Mouse (Mus musculus) midbrain, postnatal 0 days (tissue): ENCODE data around the gene Synrg. TPM values are rescaled to one million over a fixed set of nuclear protein-coding genes. Genes with fewer than 3 reads are reported as not detected.

ENCODE experiments used
- ATAC-seq: fragments of 200-750 bp; cut with Nextera tagmentation; 2 replicates; pipeline ENCODE4 v1.8.0; 2017; ENCODE audit warnings: moderate number of reproducible peaks, mild to moderate bottlenecking, moderate TSS enrichment, moderate library complexity; ENCODE audit not compliant: low FRiP score
- DNase-seq: peaks from one replicate; pipeline ENCODE4 v3.0.0-alpha.2; 2015; ENCODE audit warnings: low spot score
- H3K27ac ChIP-seq: fragments of 300-500 bp; sonication (generic); 2 replicates; pipeline ENCODE4 v1.5.1; 2014; ENCODE audit warnings: low read depth, mild to moderate bottlenecking, low read length, mixed read lengths
- H3K27me3 ChIP-seq: fragments of 300-500 bp; sonication (generic); 2 replicates; pipeline ENCODE4 v1.6.1; 2014; ENCODE audit warnings: low read length, control low read depth, mixed read lengths; ENCODE audit not compliant: insufficient read depth
- H3K36me3 ChIP-seq: fragments of 300-500 bp; sonication (generic); 2 replicates; pipeline ENCODE4 v1.6.1; 2014; ENCODE audit warnings: low read length, control low read depth, mixed read lengths; ENCODE audit not compliant: insufficient read depth
- H3K4me1 ChIP-seq: fragments of 300-500 bp; sonication (generic); 2 replicates; pipeline ENCODE4 v1.6.1; 2014; ENCODE audit warnings: mild to moderate bottlenecking, control low read depth, antibody characterized with exemption, low read length, mixed read lengths; ENCODE audit not compliant: insufficient read depth
- H3K4me2 ChIP-seq: fragments of 300-500 bp; sonication (generic); 2 replicates; pipeline ENCODE4 v1.6.1; 2014; ENCODE audit warnings: low read depth, mild to moderate bottlenecking, low read length, mixed read lengths; ENCODE audit not compliant: poor library complexity, severe bottlenecking
- H3K4me3 ChIP-seq: fragments of 300-500 bp; sonication (generic); 2 replicates; pipeline ENCODE4 v1.5.1; 2014; ENCODE audit warnings: low read depth, mild to moderate bottlenecking, low read length, moderate library complexity
- H3K9ac ChIP-seq: fragments of 300-500 bp; sonication (generic); replicated peaks from 2 replicates; pipeline ENCODE4 v1.6.1; 2014; ENCODE audit warnings: mild to moderate bottlenecking, low read length, moderate library complexity, mixed read lengths; ENCODE audit not compliant: poor library complexity, severe bottlenecking
- H3K9me3 ChIP-seq: fragments of 300-500 bp; sonication (generic); 2 replicates; pipeline ENCODE4 v1.6.1; 2016; ENCODE audit warnings: low read length, control low read depth
- CTCF ChIP-seq: IDR thresholded peaks from 2 replicates; pipeline ENCODE4 v1.5.1; 2016; ENCODE audit warnings: antibody characterized with exemption, mild to moderate bottlenecking
- WGBS: fragments of 180-500 bp; shearing (Covaris S2); extraction: QIAGEN DNeasy Blood & Tissue Kit; methylation state at CpG from one replicate; pipeline ENCODE4 v1.1.7; 2014; 5-methylcytosine and 5-hydroxymethylcytosine counted together
- polyA plus RNA-seq: library from polyadenylated mRNA; unstranded; fragments of >200 nt; fragmentation: Nextera tagmentation; extraction: Ambion mirVana; gene quantifications from 2 replicates; pipeline ENCODE4 v1.2.1, GENCODE M21; 2015
- total RNA-seq: library from RNA; depleted of rRNA; stranded (reverse); fragments of >200 nt; gene quantifications from 2 replicates; pipeline ENCODE4 v1.2.3, GENCODE M21; 2014

Synrg gene
- total and polyA plus RNA-seq, 2 experiments from 2014 or later, result 17.1 to 43.1 TPM

DNA sequence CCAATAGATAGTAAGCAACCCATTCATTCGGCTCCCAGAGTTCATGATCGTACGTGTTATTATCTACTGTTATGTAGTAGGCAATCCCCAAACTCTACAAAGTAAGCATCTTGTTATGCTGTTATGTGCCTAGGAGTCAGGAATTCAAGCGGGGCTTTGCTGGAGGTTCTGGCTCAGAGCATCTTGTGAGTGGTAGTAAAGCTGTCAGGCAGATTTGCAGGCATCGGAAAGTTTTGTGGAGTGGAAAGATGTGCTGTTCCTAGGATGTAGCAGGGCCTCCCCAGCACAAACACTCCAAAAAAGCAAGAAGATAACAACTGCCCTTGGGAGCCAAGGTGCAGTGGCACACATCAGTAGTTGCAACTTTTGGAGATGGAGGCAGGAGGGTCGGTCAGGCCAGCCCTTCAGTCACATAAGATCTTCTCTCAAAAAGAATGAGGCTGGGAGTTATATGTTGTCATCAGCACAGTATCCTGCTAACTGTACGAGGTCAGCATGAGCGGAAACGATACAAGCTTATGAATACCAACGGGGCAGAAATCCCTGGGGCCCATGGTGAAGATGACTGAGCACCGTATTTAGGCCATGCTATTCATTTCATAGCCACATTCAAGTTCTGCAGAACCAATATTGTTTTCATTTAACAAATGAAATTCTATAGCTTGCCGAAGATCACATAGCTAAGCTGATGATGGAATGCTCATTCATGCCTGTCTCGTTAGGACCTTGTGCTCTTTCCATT is 12.2 kb downstream of the Synrg start:
- ATAC-seq (no peak), DNase-seq (no peak)
- Histone ChIP-seq H3K36me3 (peaks cover 58% of the 10 kb centered on the region), H3K27ac (no peak overlapping the region), H3K9me3 (no peaks in the 10 kb centered on the region), H3K27me3 (no peaks in the 10 kb centered on the region), H3K9ac (no peak overlapping the region), H3K4me2 (no peak overlapping the region), H3K4me3 (no peak overlapping the region), H3K4me1 (no peaks in the 10 kb centered on the region)
- 92% methylated on average over 13 of the region's 13 CpGs for WGBS
- TF ChIP-seq CTCF, result no peak

GRCm38 (mm10) chr11:83977810-83978209 is 13.6 kb downstream of the Synrg start:
- Histone ChIP-seq H3K27ac (no peak overlapping the region), H3K4me2 (no peak overlapping the region), H3K9me3 (no peaks in the 10 kb centered on the region), H3K27me3 (no peaks in the 10 kb centered on the region), H3K36me3 (peaks cover 59% of the 10 kb centered on the region), H3K9ac (no peak overlapping the region), H3K4me3 (no peak overlapping the region), H3K4me1 (no peaks in the 10 kb centered on the region)
- ATAC-seq (no peak), DNase-seq (no peak)
- 90% methylated on average over 2 of the region's 2 CpGs for WGBS
- no peak for TF ChIP-seq CTCF

GRCm38 (mm10) chr11:83979992-83980391 is 15.8 kb downstream of the Synrg start:
- Histone ChIP-seq H3K27ac (no peak overlapping the region), H3K9me3 (no peaks in the 10 kb centered on the region), H3K4me1 (no peaks in the 10 kb centered on the region), H3K36me3 (peaks cover 67% of the 10 kb centered on the region), H3K27me3 (no peaks in the 10 kb centered on the region), H3K4me2 (no peak overlapping the region), H3K4me3 (no peak overlapping the region), H3K9ac (no peak overlapping the region)
- DNase-seq (no peak), ATAC-seq (no peak)
- WGBS, result 93% methylated on average over 6 of the region's 6 CpGs
- no peak for TF ChIP-seq CTCF

- Histone ChIP-seq H3K36me3 (peaks cover 69% of the 10 kb centered on the region), H3K27me3 (no peaks in the 10 kb centered on the region), H3K4me2 (no peak overlapping the region), H3K4me3 (no peak overlapping the region), H3K27ac (no peak overlapping the region), H3K9ac (no peak overlapping the region), H3K4me1 (no peaks in the 10 kb centered on the region), H3K9me3 (no peaks in the 10 kb centered on the region)
- WGBS, result 84% methylated on average over 10 of the region's 10 CpGs
- DNase-seq (no peak), ATAC-seq (no peak)
- TF ChIP-seq CTCF, result no peak
These were observed 17.1 kb downstream of the Synrg start for GRCm38 (mm10) chr11:83981338-83981737.

DNA sequence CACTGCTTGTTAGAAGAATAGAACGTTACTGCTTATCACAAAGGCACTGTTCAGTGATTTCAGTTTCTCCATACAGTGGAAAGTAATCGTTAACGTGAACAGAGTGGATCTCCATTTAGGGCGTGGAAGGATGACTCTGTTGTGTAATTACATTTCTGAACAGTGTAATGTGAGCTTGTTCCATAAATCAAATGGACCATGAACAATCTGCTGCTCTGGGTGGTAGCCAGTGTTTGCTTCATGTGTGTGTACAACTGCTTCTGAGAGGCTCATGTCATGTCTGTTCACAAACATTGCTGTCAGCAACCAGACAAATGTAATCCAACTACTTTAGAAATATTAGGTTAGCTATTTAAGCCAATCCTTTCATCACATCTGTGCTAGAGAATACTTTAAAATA is 27.5 kb downstream of the Synrg start:
- no peak overlapping the region for H3K4me3 ChIP-seq
- TF ChIP-seq CTCF, result no peak
- H3K4me1 ChIP-seq, result no peaks in the 10 kb centered on the region
- ATAC-seq (no peak), DNase-seq (no peak)
- H3K9ac ChIP-seq, result no peak overlapping the region
- H3K27ac ChIP-seq, result no peak overlapping the region
- no peak overlapping the region for H3K4me2 ChIP-seq
- WGBS, result 86% methylated on average over 4 of the region's 4 CpGs
- H3K9me3 ChIP-seq, result no peaks in the 10 kb centered on the region
- H3K36me3 ChIP-seq, result peaks cover 62% of the 10 kb centered on the region
- no peaks in the 10 kb centered on the region for H3K27me3 ChIP-seq

- Histone ChIP-seq H3K27me3 (no peaks in the 10 kb centered on the region), H3K4me3 (no peak overlapping the region), H3K9me3 (no peaks in the 10 kb centered on the region), H3K4me2 (no peak overlapping the region), H3K36me3 (peaks cover 56% of the 10 kb centered on the region), H3K27ac (no peak overlapping the region), H3K9ac (no peak overlapping the region), H3K4me1 (no peaks in the 10 kb centered on the region)
- no peak for ATAC-seq
- 77% methylated on average over 2 of the region's 2 CpGs for WGBS
- DNase-seq, result no peak
- TF ChIP-seq CTCF, result no peak
These were observed 29.2 kb downstream of the Synrg start for GRCm38 (mm10) chr11:83993428-83993827.
